Mouse (Mus musculus) left cerebral cortex, adult 8-10 months (tissue): ENCODE measurements at regions not wholly inside any gene's neighbourhood (a gene's known extent, or its start where the extent isn't known, plus 50 kb on each side); places are given as distances from the start of the nearest gene placed in this dataset.
"Not testable (repeated sequence)": the region's sequence is repeated elsewhere in the genome, so short reads cannot be mapped to it uniquely, and the experiment has no call there.

ENCODE experiments used
- DNase-seq, 2 experiments: peaks; one replicate each; pipeline ENCODE4 v3.0.0; 2022; ENCODE audit warnings: low spot score in 2 of 2

DNA sequence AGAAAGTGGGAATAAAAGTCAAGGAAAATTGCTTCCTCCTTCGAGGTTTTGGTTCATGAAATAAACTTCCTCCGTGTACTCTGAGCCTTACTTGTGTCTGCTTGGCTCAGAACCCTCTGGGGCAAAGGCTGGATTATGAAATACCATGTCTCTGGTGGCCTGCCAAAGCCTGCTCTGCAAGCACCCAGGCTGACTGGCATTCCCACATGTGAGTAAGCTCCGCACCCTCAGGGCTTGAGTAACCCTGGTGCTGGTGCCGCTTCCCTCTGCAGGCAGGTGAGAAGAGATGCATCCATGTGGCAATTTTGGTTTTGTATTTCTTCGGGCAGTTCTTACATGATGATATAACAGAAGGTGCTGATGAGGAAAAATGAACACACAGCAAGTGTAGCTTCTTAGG is 66.0 kb downstream of the Nr2f2 start:
- no peak for DNase-seq

DNA sequence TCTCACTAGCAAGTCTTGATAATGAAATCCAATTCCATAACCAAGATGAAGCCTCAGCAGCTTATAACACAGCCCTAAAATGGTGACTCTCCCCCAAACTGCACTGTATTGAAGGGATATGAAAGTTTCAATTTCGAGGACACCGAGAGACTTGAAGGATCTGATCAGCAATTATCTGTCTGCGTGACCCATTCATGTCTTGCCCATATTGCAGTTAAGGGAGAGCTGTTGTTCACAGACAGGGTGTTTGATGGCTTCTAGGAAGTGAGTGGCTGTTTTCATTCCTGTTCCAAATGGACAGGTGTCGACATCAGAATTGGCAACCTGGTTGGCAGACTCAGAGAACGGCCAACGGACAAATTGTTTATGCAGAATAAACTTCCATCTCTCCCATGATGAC is 75.1 kb downstream of the Nr2f2 start:
- DNase-seq, result no peak

DNA sequence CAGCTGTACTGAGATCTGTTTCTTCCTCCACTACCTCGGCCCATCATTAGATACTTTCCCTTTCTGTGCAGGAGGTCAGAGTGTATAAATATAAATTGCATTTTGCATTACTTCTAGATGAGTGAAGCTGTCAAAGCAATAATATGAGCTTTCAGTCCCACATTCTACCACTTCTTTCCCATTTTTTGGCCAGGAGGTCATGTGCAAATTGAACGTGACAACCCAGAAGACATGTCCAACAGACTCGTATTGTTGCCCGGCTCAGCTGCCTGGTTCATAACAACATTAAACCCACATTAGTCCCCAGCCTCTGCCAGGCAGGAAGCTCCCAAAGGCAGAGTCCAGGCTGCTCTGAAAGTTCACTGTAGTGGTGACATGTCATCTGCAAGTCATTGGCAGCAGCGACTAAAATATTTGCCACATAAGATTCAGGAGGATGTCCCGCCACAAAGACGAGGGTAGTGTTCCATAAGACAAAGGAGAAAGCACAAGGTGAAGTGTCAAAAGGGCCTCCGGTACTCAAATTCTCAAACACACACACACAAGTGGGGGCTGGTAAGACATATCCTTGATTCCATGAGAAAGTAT is 75.7 kb downstream of the Nr2f2 start:
- no peak for DNase-seq

GRCm38 (mm10) chr7:70290277-70290676 is 76.3 kb downstream of the Nr2f2 start:
- no peak for DNase-seq

DNA sequence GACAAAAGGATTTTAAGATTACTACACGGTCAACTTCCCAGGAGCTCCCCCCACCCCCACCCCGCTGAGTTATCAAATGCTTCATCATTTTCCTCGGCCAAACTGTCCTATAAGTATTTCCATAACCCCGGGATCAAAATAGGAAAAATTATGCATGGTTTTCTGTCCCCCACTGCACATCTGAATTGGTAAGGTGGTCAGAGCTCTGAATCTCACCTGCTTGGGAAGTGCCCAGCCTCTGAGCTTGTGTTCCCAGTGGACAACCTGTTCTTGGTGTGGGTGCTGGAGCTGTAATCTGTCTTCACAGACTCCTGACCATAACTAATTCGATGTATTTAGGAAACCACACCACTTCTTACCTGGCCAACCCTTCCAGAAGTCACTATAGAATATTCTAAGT is 77.9 kb downstream of the Nr2f2 start:
- DNase-seq, result no peak

GRCm38 (mm10) chr7:70287891-70288421 is 78.6 kb downstream of the Nr2f2 start:
- DNase-seq, result no peak

GRCm38 (mm10) chr7:70286836-70287355 is 79.6 kb downstream of the Nr2f2 start:
- DNase-seq, result no peak

- no peak for DNase-seq
Measured at GRCm38 (mm10) chr7:70285344-70285743, 81.2 kb downstream of the Nr2f2 start.

DNA sequence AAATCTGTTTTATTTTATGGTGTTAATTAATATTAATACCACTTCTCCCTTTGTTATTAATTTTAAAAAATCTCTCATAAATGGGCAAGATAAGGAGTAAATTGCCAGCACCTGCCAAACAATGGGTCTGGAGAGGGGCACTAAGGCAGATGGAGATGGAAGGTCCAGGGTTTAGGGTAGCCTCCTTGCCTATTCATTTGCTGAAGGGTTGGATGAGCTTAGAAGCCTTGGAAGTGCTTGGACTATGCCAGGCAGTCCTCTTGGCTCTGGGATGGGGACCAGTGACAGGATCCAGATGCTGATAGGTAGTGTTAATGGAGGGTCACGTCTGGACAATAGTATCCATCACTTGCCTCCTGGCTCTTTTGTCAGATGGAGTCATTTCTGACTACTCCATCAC is 82.7 kb downstream of the Nr2f2 start:
- DNase-seq, result no peak

GRCm38 (mm10) chr7:70283166-70283565 is 83.4 kb downstream of the Nr2f2 start:
- no peak for DNase-seq

DNA sequence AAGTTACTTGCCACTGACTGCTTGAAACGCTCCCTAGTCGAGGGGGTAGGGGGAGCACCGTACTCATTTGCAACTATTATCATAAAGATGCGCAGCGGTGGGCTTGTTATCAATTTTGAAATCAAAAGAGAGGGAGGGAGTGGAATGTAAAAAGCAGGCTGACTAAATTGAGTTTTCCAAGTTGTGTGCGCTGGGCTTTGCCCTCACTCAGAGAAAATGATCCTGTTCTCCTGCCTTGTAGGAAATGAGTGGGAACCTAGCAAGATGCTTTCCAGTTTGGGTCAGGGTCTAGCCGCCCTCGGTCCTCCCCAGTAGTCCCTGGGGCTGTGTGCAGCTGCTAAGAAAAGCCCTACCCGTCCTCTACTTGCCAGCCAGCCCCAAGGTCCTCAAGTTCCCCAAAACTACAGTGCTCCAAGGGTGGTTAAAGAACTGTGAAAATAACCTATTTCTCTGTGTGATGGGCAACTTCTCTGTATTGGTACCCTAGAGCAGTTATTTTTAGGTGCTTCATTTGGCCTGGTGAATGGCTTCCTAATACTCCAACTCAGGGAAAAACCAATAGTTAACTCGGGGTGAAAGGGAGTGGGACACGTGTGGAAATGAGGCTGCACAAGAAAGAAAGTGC is 84.5 kb downstream of the Nr2f2 start:
- DNase-seq, result no peak

GRCm38 (mm10) chr7:70281381-70281750 is 85.2 kb downstream of the Nr2f2 start:
- no peak for DNase-seq

DNA sequence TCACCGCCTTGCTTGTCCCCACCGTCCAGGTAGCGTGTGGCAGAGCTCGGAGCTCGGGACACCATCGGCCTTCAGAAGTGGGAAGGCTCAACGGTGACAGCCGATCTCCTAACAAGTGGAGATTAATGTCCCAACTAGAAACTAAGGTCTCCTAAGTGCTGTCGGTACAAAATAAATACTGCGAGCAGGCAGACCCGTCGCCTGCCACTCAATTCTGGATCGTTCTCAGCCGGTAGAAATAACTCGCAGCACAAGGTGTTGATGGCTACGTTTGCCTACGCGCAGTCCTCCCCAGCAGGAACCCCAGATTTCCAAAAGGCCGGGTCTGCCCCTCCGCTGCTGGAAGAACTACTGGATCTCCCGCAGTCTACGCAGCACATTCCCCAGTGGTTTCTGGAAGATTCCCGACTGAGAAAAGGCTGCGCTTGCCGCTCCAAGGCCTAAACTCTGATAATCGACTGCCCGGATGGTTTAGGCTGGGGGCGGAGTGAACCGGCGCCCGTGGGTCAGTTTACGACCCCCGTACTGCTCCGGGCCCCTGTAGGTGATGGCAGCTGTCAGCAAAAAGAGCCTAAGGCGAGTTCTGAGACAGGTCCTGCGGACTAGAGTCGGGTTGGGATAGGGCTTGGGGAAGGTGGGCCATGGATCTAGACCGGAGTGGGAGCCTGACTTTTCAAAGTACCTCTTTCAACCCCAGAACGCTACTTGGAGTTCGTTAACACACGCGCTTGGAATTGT is 85.7 kb downstream of the Nr2f2 start:
- no peak for DNase-seq

DNA sequence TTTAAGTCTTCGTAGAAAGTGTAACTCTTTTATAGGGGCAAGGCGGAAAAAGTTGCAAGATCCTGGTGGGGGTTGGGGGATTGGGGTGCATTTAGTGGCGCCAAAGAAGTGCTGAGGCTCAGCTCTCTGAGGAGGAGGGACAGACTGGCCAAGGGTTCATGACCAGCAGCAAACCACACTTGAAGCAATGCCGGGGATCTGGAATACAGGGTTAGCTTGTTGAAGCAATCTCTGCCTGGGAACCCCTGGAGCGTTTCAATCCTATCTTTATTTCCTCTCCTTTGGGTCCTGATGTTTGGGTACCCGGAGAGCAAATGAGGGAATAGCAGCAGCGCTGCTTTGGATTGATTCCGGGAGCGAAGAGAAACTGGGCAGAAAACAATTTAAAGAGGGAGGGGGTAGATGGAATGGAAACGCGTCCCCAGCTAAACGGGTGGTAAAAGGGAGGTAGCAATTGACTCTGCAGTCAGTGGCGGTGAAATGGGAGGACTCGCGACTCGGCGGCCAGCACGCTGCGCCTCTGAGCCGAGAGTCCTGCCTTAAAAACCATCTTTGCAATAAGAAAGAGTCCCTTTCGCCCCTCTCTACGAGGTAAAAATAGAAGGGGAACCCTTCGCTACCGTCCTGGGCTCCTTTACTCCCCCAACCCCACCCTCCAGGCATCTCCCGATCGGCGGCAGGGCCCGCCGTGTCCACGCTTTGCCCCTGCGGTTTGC is 86.5 kb downstream of the Nr2f2 start:
- DNase-seq, result no peak

DNA sequence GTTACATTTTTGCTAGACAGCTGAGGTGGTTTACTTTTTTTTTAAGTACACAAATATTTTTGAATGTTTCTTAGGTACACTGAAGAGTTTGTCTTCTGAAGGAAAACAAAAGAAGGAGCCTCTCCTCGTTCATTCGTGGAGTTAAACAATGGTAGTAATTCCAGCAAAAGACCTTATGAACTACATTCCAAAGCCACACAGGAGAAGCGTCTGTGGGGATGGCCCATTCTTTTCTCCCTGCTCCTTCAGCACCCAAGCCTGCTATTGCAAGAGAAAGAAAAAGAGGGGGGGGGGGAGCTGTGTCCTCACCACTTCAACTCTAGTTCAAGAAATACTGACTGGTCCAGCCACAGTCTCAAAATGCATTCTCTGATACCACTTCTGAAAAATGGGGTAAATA is 87.4 kb downstream of the Nr2f2 start:
- no peak for DNase-seq

DNA sequence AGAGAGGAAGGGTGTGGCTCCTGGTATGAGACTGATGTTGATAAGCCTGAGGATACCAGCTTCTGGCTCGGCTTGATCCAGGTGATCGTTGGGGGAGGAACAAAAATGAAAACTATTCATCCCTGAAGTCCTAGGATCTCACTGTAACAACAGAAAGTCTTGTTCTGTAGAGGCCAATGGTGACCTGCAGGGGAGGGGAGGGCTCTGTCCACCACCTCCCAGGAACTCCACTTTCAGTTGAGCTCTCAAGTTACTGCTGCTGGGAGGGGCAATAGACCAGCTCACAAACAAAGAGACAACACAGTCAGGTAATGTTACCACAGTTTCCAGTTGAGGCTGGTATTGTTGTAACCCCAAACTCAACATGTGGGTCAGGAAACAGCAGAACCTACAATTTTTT is 90.5 kb downstream of the Nr2f2 start:
- no peak for DNase-seq

GRCm38 (mm10) chr7:70274312-70274711 is 92.2 kb downstream of the Nr2f2 start:
- no peak for DNase-seq

DNA sequence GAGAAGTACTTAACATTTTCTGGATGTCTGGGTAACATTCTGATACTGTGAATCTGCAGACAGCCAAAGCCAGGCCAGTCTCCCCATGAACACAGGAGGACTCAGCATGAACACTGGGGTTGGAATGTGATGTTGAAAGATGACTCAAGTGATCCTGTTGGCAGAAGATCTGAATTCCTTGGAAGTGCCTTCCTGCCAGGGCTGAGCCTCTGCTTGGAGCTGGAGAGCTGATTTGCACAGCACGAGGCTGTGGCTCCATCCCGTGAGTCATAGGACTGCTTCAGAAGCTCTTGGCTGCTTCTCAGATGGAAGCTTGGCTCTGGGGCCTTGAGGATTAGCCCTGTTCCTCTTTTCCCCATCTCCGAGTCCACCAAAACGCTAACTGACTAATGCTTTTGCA is 99.5 kb downstream of the Nr2f2 start:
- DNase-seq, result peak in 1 of 2 experiments; percentile 21

DNA sequence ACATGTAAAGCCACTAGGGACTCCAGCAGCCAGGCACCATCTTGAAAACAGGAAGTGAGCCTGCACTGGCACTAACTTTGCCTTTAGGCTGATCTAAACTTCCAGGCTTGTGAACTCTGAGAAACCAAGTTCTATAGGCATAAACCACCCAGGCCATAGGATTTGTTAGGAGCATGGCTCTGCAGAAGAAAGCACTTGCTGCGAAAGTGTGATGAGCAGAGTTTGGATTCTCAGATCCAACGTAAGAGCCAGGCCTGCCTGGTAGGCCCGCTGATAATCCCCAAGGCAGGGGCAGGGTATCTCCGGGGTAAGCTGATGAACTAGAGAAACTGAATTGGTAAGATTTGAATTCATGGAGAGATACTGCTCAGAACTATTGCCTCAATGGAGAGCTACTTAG is 109.7 kb downstream of the Nr2f2 start:
- no peak for DNase-seq

DNA sequence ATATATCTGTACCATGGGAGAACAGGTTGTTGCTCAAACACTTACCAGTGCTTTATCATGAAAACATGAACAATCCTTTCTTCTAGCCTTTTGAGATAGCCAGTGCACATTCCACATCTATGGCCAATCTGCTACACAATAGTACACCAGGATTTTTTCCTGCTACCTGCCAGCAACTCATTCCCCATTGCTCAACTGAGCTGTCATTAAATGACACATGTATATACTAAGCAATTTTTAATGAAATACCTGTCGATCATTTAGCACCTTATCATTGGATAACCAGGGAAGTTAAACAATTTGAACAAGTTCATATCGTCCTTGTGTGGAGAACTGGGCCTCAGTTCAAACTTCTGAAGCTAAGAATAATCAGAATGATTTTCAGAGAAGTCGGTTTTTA is 111.5 kb downstream of the Nr2f2 start:
- no peak for DNase-seq

- no peak for DNase-seq
Measured at GRCm38 (mm10) chr7:70253275-70253674, 113.3 kb downstream of the Nr2f2 start.

DNA sequence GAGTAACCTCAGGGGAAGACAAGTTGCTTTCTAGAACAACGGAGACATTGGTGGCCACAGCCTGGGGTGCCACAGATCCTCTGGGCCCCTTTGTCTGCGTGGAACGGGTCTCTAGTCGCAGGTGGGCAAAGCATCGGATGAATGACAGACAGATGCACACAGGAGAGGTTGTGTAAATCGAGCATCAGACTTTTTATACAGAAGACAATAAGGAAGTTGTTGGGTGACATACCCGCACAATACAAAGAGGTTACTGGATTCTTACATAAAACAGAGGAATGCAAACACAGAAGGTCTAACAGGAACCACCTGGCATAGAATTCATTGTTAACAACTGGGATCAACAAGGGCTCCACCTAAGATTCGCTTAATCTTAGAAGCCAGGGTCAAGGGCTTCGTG is 127.5 kb downstream of the Nr2f2 start:
- not testable (repeated sequence) for DNase-seq
